Mouse (Mus musculus) frontal cortex, postnatal 14 days (tissue): ENCODE data around the gene Map2k1.
A peak's percentile ranks its signal among the peaks of the same experiment; 100 is the strongest.
"Not testable (repeated sequence)": the region's sequence is repeated elsewhere in the genome, so short reads cannot be mapped to it uniquely, and the experiment has no call there.

ENCODE experiments used
- DNase-seq, 2 experiments: peaks; one replicate each; pipeline ENCODE4 v3.0.0; 2022; ENCODE audit warnings: low spot score in 2 of 2

The Map2k1 gene

GRCm38 (mm10) chr9:64214452-64214851 is 39.0 kb downstream of the Map2k1 start:
- DNase-seq: no peak

GRCm38 (mm10) chr9:64207509-64208084 is 45.8 kb downstream of the Map2k1 start:
- DNase-seq: no peak

- no peak for DNase-seq
Measured at GRCm38 (mm10) chr9:64202866-64203265, 50.6 kb downstream of the Map2k1 start.

GRCm38 (mm10) chr9:64202331-64202730 is 51.1 kb downstream of the Map2k1 start:
- DNase-seq: no peak

GRCm38 (mm10) chr9:64199897-64200296 is 53.5 kb downstream of the Map2k1 start:
- DNase-seq: no peak

- DNase-seq: not testable (repeated sequence)
Measured at GRCm38 (mm10) chr9:64198763-64199418, 54.5 kb downstream of the Map2k1 start.

- DNase-seq: no peak
Measured at GRCm38 (mm10) chr9:64198068-64198762, 55.2 kb downstream of the Map2k1 start.

- no peak for DNase-seq
Measured at GRCm38 (mm10) chr9:64197524-64197923, 55.9 kb downstream of the Map2k1 start.

- peak; percentile 33 to 60 for DNase-seq
Measured at GRCm38 (mm10) chr9:64195554-64195953, 57.9 kb downstream of the Map2k1 start.

GRCm38 (mm10) chr9:64193879-64194278 is 59.6 kb downstream of the Map2k1 start:
- DNase-seq: no peak

- DNase-seq: no peak
Measured at GRCm38 (mm10) chr9:64184166-64184840, 69.1 kb downstream of the Map2k1 start.

GRCm38 (mm10) chr9:64183295-64183694 is 70.1 kb downstream of the Map2k1 start:
- DNase-seq: not testable (repeated sequence)

GRCm38 (mm10) chr9:64178974-64179646 is 74.3 kb downstream of the Map2k1 start, which contains the start of gene Snapc5:
Snapc5 (plus strand) TSS chr9:64179274.
- peak; percentile 86 to 87 for DNase-seq

GRCm38 (mm10) chr9:64178610-64178973 is 74.8 kb downstream of the Map2k1 start:
- no peak for DNase-seq

GRCm38 (mm10) chr9:64175378-64175777 is 78.1 kb downstream of the Map2k1 start:
- no peak for DNase-seq

GRCm38 (mm10) chr9:64174766-64175165 is 78.7 kb downstream of the Map2k1 start:
- DNase-seq: no peak

GRCm38 (mm10) chr9:64174341-64174740 is 79.1 kb downstream of the Map2k1 start:
- no peak for DNase-seq

- no peak for DNase-seq
Measured at GRCm38 (mm10) chr9:64173666-64174220, 79.7 kb downstream of the Map2k1 start.

- peak; percentile 73 to 76 for DNase-seq
Measured at GRCm38 (mm10) chr9:64172816-64173665, 80.4 kb downstream of the Map2k1 start, which contains the start of the genes Zwilch and Rpl4. Zwilch (minus strand) TSS chr9:64173104. Rpl4 (plus strand) TSS chr9:64173375.

GRCm38 (mm10) chr9:64172145-64172815 is 81.2 kb downstream of the Map2k1 start:
- no peak for DNase-seq
